Mouse (Mus musculus) kidney, adult 9 months (tissue): ENCODE results near the gene Gm21731.
"Not testable (repeated sequence)": the region's sequence is repeated elsewhere in the genome, so short reads cannot be mapped to it uniquely, and the experiment has no call there.

ENCODE experiments used
- DNase-seq: peaks from one replicate; pipeline ENCODE4 v3.0.0; 2022

Gm21731 gene

DNA sequence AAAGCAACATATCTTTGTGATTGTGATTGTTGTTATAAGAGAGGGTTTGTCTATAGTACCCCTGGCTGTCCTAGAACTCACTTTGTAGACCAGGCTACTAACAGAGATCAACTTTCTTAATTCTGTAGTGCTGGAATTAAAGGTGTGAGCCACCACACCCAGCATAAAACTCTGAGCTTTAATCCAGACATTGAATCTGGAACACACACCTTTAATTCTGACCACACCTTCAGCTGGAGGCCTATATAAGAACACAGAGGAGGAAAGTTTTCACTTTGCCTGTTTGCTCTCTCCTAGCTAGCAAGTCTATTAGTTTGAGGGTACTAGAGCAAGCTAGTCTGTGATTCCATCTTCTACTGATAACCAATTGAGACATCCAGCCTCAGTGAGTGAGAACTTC, at the start of gene Gm21731:
Gene Gm21731 (plus strand): TSS at position 301 of the 400 bp plus-strand sequence.
- DNase-seq: not testable (repeated sequence)

DNA sequence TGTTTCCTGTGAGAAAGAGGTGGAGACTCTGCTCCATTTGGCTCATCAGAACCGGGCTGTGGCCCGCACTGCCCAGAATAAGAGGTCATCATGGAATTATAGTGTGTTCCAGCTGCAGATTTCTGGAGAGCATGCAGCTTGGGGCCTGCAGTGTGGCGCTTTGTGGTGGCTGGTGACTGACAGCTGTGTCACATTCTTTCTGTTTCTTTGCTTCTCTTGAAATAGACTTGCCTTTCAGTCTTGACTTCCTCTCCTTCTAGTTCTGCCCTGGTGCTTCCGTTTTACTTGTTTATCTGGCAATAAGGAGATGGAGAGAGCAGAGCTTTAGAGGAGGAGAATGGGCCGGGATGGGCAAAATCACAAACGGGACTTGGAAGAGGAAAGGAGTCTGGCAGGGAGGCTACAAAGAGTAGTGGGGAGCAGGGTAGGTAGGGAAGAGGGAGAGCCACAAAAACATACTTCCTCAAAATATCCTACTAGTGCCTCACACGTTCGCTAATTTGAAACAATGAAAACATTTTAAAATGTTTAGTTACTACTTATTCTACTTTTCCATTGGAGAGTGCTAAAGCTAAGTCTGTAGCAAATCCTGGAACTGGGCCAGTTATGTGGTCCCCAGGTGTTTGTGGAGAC, 42.6 kb upstream of the Gm21731 start:
- DNase-seq: not testable (repeated sequence)

DNA sequence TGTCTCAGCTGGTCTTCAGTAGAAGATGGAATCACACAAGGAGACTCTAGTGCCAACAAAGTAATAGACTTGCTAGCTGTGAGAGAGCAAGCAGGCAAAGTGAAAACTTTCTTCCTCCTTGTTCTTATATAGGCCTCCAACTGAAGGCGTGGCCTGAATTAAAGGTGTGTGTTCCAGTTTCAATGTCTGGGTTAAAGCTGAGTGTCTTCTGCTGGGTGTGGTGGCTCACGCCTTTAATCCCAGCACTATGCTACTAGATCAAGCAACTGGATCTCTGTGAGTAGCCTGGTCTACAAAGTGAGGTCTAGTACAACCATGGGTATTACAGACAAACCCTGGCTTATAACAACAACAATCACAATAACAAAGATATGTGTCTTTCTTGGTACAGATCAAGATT, 23.1 kb upstream of the Gm21731 start, which contains the start of gene Gm21762:
Gene Gm21762 (minus strand): TSS at position 101 of the 400 bp plus-strand sequence.
- DNase-seq: not testable (repeated sequence)

DNA sequence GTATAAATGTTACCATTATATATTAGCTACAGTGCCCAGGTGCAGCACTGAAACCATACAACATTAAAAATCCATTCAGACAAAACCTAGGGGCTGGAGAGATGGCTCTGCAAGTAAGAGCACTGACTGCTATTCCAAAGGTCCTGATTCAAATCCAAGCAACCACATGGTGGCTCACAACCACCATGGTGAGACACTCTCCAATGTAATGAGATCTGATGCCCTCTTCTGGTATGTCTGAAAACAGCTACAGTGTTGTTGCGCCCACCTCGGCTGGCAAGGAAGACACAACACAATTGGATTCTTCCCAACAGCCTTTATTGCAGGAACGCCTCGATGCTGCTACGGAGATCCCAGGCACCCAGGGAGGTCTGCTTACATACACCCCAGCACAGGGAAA, 18.0 kb upstream of the Gm21731 start:
- not testable (repeated sequence) for DNase-seq

DNA sequence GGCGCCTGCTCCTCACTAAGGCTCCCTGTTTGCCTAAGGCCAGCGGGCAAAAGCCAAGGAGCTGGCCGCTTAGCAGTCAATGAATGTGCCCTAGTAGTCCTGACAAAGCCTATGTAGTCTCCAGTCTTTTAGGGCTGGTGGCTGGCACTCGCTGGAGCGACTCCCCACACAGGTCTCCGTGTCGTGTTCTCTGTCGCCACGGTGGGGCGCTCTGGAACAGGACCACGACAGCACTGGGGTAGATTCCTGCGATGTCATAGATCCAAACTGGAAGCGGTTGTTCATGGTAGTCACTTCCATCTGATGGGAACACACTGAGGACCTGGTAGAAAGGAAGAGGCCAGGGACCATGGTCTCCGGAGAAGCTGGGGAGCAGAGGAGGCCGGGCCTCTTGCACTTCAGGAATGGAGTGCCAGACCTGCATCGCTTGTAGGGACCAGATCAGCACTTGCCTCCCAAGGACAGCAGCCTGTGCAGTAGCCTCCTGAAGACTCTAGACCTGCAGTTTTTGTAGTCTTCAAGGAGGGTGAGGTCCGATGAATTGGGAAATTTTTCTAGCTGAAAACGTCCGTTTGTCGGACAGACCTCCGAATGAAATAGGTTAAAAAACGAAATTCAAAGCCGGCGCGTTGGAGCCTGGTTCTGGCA, 15.8 kb upstream of the Gm21731 start:
- not testable (repeated sequence) for DNase-seq

DNA sequence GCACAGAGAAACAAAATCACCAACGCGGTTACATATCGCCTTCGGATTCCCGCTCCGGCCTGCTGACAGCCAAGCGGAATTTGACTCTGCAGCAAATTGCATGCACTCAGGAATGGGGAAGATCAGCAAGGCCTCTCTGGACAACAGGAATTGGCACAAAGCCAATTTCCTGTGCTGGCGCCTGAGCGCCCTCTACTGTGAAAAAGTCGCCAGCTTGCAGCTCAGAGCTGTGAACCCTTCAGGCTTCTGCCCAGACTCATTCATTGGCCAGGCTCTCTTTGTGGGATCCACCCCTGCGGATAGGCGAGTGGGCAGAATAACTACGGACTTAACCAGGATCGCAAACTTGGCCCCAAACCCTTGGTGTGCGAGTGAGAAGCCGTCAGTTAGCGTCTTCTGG, 7.1 kb upstream of the Gm21731 start:
- not testable (repeated sequence) for DNase-seq

DNA sequence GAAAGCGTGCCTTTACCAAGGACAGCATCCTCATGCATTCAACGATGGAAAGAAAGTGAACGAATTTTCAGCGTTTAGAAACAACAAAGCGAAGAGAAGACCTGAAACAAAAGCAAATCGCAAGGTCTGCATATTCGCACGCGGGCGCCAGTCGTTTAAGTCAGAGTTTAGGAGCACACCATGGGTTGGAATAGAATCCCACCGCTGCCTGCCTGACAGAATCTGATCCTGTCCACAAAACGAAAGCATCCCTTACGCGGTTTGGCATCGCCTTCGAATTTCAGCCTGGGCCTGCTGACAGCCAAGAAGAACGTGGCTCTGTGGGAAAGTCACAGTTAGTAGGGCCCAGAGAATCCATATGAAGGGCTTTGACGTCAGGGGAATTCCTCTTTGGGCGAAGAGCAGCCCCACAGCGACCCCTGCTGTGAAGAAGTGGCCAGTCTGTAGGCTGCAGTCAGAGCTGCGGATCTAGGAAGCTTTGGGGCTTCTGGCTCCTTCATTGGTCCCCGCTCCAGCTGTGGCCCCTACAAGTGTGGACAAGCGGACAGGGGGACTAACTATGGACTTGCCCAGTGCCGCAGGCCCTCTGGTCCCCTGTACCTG, 6.4 kb upstream of the Gm21731 start:
- not testable (repeated sequence) for DNase-seq

DNA sequence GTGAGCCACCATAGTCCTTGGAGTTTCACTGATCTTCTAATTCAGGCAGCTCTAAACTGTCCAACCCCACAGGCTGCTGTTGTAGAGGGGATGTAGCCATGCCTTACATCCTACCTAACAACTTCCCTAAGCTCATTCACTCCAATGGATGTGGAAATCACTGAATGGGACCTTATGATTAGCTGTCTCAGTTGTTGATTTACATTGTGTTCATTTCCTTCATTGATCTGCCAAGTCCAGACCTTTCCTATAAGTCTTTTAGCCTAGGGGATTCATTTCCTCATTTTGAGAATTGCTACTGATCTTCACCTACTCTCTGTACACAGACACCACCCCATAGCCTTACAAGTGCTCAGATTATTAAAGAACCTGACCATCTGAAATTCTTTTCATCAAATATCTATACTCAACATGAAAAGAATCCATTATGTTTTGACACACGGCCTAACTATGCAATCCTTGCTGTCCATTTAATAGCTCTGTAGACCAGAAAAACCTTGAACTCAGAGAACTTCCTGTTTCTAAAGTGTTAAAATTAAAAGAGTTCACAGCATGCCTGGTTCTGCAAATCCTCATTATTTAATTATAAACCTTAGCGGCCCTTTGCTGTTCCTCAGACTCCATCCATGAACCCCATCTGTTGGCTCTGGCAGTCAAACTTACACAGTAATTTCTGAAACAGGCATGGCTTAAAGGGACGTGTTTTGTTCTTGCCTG, 12.5 kb downstream of the Gm21731 start:
- not testable (repeated sequence) for DNase-seq

DNA sequence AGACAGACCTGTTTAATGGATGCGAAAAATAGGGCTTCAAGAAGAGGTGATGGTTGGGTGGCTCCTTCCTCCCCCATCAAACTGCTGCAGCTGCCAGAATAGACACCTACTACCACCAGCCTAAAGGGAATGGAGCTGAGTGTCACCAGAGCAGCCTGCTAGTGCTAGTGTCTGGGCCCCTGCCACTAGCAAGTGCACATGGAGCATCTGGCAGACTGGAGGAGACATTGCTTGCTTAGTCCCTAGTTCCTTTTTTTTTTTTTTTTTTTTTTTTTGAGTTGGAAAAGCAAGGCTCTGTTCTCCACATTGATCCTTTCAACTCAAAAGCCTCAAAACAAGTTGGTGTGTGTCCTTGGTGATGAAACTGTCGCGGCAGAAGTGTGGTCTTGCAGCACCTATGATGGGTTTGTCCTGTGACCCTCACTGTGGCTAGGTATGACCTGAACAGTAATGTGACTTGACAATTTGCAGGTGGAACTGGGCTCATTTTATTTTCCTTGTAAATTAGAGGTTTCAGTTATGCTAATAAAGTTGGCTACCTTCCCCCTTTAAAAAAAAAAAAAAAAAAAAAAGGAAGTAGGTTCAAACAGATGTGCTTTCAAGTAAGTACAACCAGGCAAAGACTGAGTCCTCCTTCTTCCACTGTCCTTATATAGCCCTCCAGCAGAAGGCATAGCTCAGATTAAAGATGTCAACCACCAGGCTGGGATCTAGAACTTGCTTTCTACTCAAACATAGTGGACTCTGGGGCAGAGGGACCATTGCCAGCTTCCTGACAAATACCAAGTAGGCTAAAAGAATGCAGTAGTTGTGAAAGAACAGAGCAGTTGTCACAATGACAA, 20.1 kb downstream of the Gm21731 start:
- DNase-seq: not testable (repeated sequence)

DNA sequence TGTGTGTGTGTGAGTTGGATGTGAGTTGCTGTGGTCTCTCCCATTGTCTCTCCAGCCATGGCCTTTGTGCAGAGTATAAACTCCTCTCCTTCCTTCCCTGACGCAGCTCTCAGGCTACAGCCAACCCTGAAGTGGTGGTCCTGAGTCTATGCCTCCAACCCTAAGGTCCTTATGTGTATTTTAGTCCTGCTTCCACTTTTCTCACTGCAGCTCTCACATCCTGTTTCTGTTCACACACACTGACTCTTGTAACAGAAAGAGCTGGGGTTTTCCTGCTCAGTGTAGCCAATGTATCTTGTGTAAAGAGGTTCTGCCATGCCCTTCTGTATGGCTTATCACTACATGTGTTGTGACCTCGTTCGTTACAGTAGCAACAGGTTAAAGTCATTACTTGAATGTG, 20.8 kb downstream of the Gm21731 start:
- not testable (repeated sequence) for DNase-seq

DNA sequence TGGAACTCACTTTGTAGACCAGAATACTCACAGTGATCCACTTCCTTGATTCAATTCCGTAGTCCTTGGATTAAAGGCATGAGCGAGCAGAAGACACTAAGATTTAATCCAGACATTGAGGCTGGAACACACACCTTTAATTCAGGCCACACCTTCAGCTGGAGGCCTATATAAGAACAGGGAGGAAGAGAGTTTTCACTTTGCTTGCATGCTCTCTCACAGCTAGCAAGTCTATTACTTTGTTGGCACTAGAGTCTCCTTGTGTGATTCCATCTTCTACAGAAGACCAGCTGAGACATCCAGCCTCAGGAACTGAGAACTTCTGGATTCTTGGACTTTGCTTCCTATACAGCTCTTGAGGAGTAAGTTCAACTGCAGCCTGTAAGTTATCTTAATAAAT, 24.0 kb downstream of the Gm21731 start, which contains the start of gene AF067061:
Gene AF067061 (plus strand): TSS at position 245 of the 400 bp plus-strand sequence.
- not testable (repeated sequence) for DNase-seq

DNA sequence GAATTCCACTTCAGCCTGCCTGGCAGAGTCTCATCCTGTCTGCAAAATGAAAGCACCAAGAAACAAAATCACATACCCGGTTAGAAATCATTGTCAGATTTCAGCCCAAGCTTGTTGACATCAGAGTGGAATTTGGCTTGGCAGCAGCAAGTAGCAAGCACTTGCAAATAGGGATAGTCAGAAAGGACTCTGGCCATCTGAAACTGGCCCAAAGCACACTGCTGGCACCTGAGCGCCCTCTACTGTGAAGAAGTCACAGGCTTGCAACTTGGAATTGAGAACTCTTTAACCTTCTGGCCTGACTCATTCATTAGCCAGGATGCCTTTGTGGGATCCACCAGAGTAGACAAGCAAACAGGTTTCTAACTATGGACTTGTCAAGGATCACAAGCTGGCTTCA, 38.9 kb downstream of the Gm21731 start:
- peak; percentile 20 for DNase-seq

DNA sequence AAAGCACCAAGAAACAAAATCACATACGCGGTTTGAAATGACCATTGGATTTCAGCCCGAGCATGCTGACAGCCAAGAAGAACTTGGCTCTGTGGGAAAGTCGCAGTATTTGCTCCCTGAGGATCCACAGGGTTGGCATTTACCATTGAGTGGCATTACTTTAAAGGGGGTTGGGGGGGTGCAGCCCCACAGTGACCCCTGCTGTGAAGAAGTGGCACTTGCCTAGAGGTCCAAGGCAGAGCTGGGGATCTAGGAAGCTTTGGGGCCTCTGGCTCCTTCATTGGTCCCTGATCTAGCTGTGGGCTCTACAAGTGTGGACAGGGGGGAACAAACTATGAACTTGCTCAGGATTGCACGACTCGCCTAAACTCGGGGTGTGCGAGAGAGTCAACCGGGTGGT, 39.9 kb downstream of the Gm21731 start:
- no peak for DNase-seq
